Mouse (Mus musculus): ENCODE measurements at regions not wholly inside any gene's neighbourhood (a gene's known extent, or its start where the extent isn't known, plus 50 kb on each side); places are given as distances from the start of the nearest gene placed in this dataset.

DNA sequence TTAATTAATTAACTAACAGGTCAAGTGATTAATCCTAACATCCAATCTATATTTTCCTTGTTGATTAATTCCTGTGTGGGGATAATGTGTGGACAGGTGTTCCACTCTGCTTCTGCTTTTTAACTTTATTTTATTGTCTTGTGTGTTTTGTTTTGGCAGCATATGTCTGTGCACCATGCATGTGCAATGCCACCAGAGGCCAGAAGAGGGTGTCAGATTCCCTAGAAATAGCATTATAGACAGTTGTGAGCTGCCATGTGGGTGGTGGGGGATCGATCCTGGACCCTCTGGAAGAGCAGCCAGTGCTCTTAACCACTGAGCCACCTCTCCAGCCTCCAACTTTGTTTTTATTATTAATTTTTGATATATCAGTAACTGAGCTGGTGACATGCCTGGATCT, 65.6 kb downstream of the En1 start:
- H3K9me3 ChIP-seq: no peaks in the 10 kb centered on the region
- H3K27ac ChIP-seq: no peak overlapping the region
- no peaks in the 10 kb centered on the region for H3K4me1 ChIP-seq (replicated peaks)
- WGBS: 84% methylated on average over 1 of the region's 1 CpGs
- no peak overlapping the region for H3K9ac ChIP-seq (replicated peaks)
- no peak overlapping the region for H3K4me2 ChIP-seq (replicated peaks)
- no peak for ATAC-seq
- H3K4me3 ChIP-seq (replicated peaks): no peak overlapping the region
- no peaks in the 10 kb centered on the region for H3K27me3 ChIP-seq
- no peaks in the 10 kb centered on the region for H3K36me3 ChIP-seq

DNA sequence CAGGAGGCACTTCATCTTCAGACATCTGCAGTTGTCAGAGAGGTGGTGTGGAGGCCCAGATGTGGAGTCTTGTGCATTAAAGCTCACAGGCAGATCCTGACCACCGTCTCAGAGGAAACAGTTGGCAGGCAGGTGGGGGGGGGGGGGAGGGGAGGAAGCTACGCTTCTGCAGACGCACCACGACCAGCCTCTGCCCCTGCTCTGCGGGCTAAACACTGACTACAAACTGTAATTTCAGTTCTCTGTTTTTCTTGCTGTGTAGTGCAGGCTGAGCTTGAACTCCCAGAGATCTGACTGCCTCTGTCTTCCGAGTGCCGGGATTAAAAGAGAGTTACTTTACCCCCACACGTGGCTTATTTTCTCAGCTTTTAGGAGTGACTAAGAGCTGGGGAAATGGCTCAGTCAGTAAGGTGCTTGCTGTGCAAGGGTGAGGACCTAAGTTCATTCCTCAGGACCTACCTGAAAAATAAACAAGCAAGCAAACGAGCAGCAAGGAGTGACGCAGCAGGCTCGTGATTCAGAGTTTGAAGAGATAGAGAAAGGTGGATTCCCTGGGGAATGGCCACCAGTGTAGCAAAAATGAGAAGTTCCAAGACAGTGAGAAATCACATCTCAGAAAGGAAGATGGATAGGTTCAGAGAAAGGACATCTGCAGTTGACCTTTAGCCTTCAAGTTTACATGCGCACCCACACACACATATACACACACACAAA, 81.5 kb downstream of the En1 start:
- WGBS: 76% methylated on average over 11 of the region's 12 CpGs
- Histone ChIP-seq H3K36me3 (no peaks in the 10 kb centered on the region), H3K4me1 (replicated peaks) (no peaks in the 10 kb centered on the region; the same call in 1 of the 2 replicates), H3K4me3 (replicated peaks) (no peak overlapping the region), H3K27me3 (no peaks in the 10 kb centered on the region; the same call in 1 of the 2 replicates), H3K27ac (no peak overlapping the region), H3K9me3 (no peaks in the 10 kb centered on the region), H3K9ac (replicated peaks) (no peak overlapping the region), H3K4me2 (replicated peaks) (no peak overlapping the region)
- no peak for ATAC-seq

DNA sequence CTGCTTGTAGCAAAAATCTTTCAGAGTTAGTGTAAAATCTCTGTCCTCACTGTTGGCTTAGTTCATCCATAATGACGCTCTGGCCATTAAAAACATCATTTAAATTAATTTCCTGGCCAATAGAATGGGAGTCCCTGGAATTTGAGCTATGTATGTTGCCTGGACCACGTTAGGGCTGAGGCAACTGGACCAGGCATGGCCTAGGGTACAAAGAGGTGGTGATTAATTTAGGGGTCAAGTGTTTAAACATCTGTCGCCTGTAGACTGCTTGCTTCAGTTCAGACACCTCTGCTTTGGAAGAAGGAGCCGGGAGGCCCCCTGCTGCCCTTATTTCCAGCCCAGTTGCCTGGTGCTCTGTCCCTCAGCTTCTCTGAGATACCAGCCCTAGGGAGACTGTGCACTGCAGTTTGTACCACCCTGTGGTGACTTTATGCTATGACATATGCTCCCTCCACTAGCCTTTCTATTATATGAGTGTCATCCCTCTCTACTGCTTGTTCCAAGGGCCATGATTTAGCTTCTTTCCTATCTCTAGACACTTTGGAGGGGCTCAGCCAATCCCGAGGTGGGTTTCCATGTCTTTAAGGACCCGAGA, 83.5 kb downstream of the En1 start:
- Histone ChIP-seq H3K27ac (no peak overlapping the region), H3K27me3 (no peaks in the 10 kb centered on the region; the same call in 1 of the 2 replicates), H3K9ac (replicated peaks) (no peak overlapping the region), H3K36me3 (no peaks in the 10 kb centered on the region), H3K4me3 (replicated peaks) (no peak overlapping the region), H3K4me2 (replicated peaks) (no peak overlapping the region), H3K4me1 (replicated peaks) (no peaks in the 10 kb centered on the region; the same call in 1 of the 2 replicates), H3K9me3 (no peaks in the 10 kb centered on the region)
- ATAC-seq: peak; percentile 84
- 46% methylated on average over 6 of the region's 6 CpGs for WGBS

DNA sequence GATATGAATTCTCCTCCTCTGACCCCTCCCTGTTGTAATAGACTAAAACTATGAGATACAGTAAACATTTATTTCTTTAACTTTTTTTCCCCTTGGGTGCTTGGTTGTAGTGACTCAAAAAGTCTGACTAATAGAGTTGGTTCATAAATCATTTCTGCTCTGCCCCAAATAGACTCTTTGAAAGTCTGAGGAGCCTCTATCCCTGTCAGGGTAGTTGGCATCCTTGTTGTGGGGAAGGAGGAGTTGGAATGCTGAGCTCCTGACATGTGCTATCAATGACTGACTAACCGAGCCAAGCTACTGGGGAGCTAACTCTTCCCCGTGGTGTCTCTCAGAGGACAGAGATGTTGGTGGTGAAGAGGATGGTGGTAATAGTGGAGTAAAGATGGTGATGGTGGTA, 89.4 kb downstream of the En1 start:
- no peak for ATAC-seq
- H3K27me3 ChIP-seq: no peaks in the 10 kb centered on the region; the same call in 1 of the 2 replicates
- WGBS: 86% methylated on average over 2 of the region's 2 CpGs

DNA sequence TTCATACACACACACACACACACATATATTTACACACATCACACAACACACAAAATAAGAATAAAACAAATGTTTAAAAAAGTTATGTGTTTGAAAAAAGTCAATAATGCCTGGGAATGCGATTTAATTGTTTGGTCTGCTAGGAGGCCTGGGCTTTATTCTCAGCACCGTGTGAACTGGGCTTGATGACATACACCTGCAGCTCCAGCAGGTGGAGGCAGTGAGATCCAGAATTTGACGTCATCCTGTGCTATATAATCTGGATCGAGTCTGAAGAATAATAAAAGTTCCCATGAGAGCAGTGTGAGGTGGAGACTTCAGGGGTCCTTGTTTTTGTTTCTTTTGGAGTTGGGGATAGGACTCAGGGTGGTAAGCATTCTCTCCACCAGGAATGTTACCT, 96.0 kb downstream of the En1 start:
- Histone ChIP-seq H3K9me3 (0 out of 2 replicates have a peak, but pooled peaks cover 5% of the 10 kb centered on the region), H3K4me2 (replicated peaks) (no peak overlapping the region), H3K4me1 (replicated peaks) (no peaks in the 10 kb centered on the region), H3K27me3 (no peaks in the 10 kb centered on the region), H3K9ac (replicated peaks) (no peak overlapping the region), H3K4me3 (replicated peaks) (no peak overlapping the region), H3K27ac (no peak overlapping the region), H3K36me3 (no peaks in the 10 kb centered on the region)
- 0 out of 2 replicates have a peak, but pooled peaks have one; percentile 20 for ATAC-seq
- WGBS: 72% methylated on average over 4 of the region's 4 CpGs

More for the DNA sequence above, 89.4 kb downstream of the En1 start:
- H3K4me2 ChIP-seq (replicated peaks): no peak overlapping the region
- H3K4me3 ChIP-seq (replicated peaks): no peak overlapping the region
- H3K9me3 ChIP-seq: no peaks in the 10 kb centered on the region
- H3K9ac ChIP-seq (replicated peaks): no peak overlapping the region
- no peaks in the 10 kb centered on the region; the same call in 1 of the 2 replicates for H3K4me1 ChIP-seq (replicated peaks)
- no peak overlapping the region for H3K27ac ChIP-seq
- no peaks in the 10 kb centered on the region for H3K36me3 ChIP-seq

DNA sequence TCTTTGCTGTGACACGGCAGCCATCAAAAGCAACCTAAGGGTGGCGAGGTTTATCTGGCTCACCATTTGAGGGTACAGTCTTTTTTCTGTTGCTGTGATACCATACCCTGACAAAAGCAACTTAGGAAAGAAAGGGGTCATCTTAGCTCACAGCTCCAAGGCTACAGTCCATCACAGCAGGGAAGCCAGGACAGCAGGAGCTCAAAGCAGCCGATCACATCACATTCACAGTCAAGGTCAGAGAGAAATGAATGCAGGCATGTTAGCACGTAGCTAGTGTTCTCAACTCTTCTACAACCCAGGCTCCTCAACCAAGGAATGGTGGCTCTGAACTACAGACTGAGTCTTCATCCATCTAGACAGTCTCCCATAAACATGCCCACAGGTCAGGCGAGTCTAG, 102.0 kb downstream of the En1 start:
- ATAC-seq: no peak
- 68% methylated on average over 5 of the region's 5 CpGs for WGBS
- H3K4me3 ChIP-seq (replicated peaks): no peak overlapping the region

DNA sequence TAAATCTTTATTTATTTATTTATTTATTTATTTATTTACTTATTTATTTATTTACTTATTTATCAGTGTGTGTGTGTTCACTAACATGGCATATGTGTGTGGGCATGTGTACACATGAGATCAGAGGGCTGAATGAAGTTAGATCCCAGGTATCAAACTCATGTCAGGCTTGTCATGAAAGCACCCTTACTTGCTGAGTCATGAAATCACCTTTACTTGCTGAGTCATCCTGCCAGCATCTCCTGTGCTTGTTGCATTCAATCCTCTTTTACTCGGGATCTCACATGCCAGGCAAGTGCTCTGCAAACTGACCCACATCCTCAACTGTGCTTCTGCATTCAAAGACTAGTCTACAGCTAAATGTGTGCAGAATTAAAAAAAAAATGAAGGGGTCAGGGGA, 103.8 kb downstream of the En1 start:
- Histone ChIP-seq H3K27me3 (no peaks in the 10 kb centered on the region), H3K9me3 (no peaks in the 10 kb centered on the region), H3K4me2 (replicated peaks) (no peak overlapping the region), H3K36me3 (no peaks in the 10 kb centered on the region), H3K4me1 (replicated peaks) (no peaks in the 10 kb centered on the region), H3K9ac (replicated peaks) (no peak overlapping the region), H3K4me3 (replicated peaks) (no peak overlapping the region), H3K27ac (no peak overlapping the region)
- WGBS: 72% methylated on average over 1 of the region's 1 CpGs
- ATAC-seq: no peak

More for the DNA sequence above, 102.0 kb downstream of the En1 start:
- no peak overlapping the region for H3K4me2 ChIP-seq (replicated peaks)
- H3K9me3 ChIP-seq: no peaks in the 10 kb centered on the region
- H3K36me3 ChIP-seq: no peaks in the 10 kb centered on the region
- no peaks in the 10 kb centered on the region for H3K27me3 ChIP-seq
- H3K4me1 ChIP-seq (replicated peaks): no peaks in the 10 kb centered on the region
- H3K27ac ChIP-seq: no peak overlapping the region
- H3K9ac ChIP-seq (replicated peaks): no peak overlapping the region

DNA sequence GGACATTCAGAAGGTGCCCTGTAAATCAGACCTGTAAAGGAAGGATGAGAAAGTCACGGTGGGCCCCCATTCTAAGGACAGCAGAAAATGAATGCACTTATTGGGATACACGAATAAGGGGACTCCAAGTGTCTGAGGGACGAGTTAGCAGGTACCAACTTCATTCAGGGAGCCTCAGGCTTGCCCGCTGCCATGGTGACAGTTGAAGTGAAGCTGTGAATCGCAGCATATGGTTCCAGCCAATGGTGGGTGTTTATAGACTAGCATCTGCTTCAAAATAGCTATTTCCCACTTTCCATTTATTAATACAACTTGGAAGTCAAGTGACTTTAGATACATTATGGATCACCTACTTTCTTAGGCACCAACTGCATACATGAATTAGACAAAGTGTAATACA, 106.3 kb downstream of the En1 start:
- no peak overlapping the region for H3K4me3 ChIP-seq (replicated peaks)
- no peak overlapping the region for H3K9ac ChIP-seq (replicated peaks)
- H3K36me3 ChIP-seq: no peaks in the 10 kb centered on the region
- no peak overlapping the region for H3K27ac ChIP-seq
- ATAC-seq: no peak
- H3K9me3 ChIP-seq: no peaks in the 10 kb centered on the region
- H3K4me2 ChIP-seq (replicated peaks): no peak overlapping the region
- 72% methylated on average over 5 of the region's 5 CpGs for WGBS
- no peaks in the 10 kb centered on the region for H3K27me3 ChIP-seq
- H3K4me1 ChIP-seq (replicated peaks): no peaks in the 10 kb centered on the region

DNA sequence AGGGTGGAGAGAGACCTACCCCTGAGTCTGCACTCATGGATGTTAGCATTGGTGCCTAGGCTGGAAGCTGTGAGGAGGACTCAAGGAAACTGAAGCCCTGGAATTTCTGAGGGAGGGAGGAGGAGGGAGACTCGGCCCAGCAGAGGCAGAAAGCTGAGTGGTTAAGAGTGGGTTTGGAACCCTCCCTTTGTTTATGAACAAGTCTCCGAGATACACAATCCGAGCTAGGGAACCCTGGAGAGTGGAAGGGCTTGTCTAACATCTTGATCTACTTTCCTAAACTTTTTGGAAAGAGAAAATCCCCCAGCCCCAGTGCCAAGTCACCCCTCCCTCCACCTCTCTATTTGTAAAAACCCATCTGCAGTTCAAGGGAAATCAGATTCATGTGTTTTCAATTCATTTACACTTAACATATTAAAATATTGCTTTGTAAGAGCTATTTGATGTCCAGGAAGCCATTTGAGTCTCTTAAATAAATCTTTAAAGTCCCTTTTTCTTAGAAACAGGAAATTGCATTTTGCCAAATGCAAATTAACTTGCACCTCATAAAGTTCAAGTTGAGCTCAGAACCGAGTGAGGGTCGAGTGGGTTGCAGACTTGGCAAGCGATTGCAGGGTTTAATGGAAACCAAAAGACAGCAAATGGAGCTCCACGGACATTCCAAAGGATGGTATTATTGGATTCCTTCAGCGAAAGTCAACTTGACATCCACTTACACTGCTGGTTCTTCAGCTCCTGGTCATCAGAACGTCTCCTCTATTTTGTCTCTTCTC, 113.1 kb downstream of the En1 start:
- no peak for ATAC-seq
- no peaks in the 10 kb centered on the region for H3K4me1 ChIP-seq (replicated peaks)
- H3K36me3 ChIP-seq: no peaks in the 10 kb centered on the region
- no peak overlapping the region for H3K4me3 ChIP-seq (replicated peaks)
- no peaks in the 10 kb centered on the region for H3K9me3 ChIP-seq
- H3K4me2 ChIP-seq (replicated peaks): no peak overlapping the region
- no peak overlapping the region for H3K9ac ChIP-seq (replicated peaks)
- no peak overlapping the region for H3K27ac ChIP-seq
- no peaks in the 10 kb centered on the region for H3K27me3 ChIP-seq
- 83% methylated on average over 9 of the region's 9 CpGs for WGBS

DNA sequence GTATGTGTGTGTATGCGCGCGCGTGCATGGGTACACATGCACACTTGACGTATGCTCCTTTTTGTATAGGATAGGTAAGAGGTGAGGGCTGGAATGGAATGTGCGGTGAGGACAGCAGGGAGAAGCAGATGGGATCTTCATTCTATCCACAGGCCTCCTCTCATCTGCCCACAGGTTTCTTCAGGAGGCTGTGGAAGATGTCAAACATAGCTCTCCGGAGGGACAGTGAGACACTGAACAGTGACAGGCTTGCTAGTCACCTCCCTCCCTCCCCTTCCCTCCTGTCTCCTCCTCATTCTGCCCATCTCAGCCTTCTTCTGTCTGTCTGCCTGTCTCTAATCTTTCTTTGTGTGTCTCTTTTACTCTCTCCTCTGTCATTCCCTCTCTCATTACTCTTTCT, 124.6 kb downstream of the En1 start:
- no peaks in the 10 kb centered on the region for H3K9me3 ChIP-seq
- no peak overlapping the region for H3K9ac ChIP-seq (replicated peaks)
- H3K27ac ChIP-seq: no peak overlapping the region
- ATAC-seq: no peak
- H3K27me3 ChIP-seq: no peaks in the 10 kb centered on the region
- H3K36me3 ChIP-seq: no peaks in the 10 kb centered on the region
- H3K4me3 ChIP-seq (replicated peaks): no peak overlapping the region
- no peak overlapping the region for H3K4me2 ChIP-seq (replicated peaks)
- WGBS: 95% methylated on average over 7 of the region's 7 CpGs
- no peaks in the 10 kb centered on the region for H3K4me1 ChIP-seq (replicated peaks)

DNA sequence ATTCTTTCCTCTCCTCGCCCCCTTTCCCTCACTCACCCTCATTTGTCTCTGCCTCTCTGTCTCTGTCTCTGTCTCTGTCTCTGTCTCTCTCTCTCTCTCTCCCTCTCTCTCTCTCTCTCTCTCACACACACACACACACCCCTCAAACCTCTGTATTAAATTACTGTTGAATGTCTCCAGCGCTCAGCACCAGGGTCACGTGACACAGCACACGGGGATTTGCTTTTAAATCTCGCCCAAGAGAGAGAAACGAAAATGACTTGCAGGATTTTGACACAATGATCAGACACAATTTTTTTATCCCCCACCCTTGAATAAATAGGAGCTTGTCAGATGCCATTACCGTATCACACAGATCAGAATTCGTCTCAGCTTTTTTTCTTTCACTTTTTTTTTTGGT, 125.2 kb downstream of the En1 start:
- H3K9ac ChIP-seq (replicated peaks): no peak overlapping the region
- no peaks in the 10 kb centered on the region for H3K9me3 ChIP-seq
- no peak for ATAC-seq
- no peak overlapping the region for H3K4me3 ChIP-seq (replicated peaks)
- H3K4me2 ChIP-seq (replicated peaks): no peak overlapping the region
- H3K4me1 ChIP-seq (replicated peaks): no peaks in the 10 kb centered on the region
- no peaks in the 10 kb centered on the region for H3K27me3 ChIP-seq
- H3K27ac ChIP-seq: no peak overlapping the region
- 83% methylated on average over 8 of the region's 8 CpGs for WGBS
- H3K36me3 ChIP-seq: no peaks in the 10 kb centered on the region

DNA sequence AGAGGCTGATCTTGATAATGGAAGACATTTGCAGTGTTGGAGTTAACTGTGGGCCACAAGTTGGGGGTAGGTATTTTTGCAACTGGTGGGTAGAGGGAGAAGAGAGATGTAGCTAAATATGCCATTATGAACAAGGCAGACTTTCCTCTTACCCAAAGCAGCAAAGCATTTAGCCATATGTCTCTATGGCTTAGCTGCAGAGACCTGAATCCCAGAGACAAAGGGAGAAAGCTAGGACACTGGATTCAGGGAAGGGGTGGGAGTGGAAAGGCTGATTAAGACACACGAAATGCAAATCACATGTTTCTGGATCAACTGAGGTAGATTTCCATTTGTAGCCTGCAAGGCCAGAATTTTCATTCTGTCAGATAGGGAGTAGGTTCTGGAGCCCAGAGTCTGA, 129.8 kb downstream of the En1 start:
- Histone ChIP-seq H3K4me2 (replicated peaks) (no peak overlapping the region), H3K36me3 (no peaks in the 10 kb centered on the region), H3K27me3 (no peaks in the 10 kb centered on the region), H3K9ac (replicated peaks) (no peak overlapping the region), H3K4me1 (replicated peaks) (no peaks in the 10 kb centered on the region), H3K27ac (no peak overlapping the region), H3K9me3 (no peaks in the 10 kb centered on the region), H3K4me3 (replicated peaks) (no peak overlapping the region)
- WGBS: 62% methylated on average over 1 of the region's 1 CpGs
- no peak for ATAC-seq

Measured in midbrain, embryonic 13.5 days (tissue).